Mouse (Mus musculus) ovary, adult 18-20 months (tissue): ENCODE results near the gene Zscan25.
"Not testable (repeated sequence)": the region's sequence is repeated elsewhere in the genome, so short reads cannot be mapped to it uniquely, and the experiment has no call there.

Experiments used
- DNase-seq: peaks from one replicate; pipeline ENCODE4 v3.0.0; 2022; ENCODE audit warnings: low spot score, mixed read lengths

Gene Zscan25

DNA sequence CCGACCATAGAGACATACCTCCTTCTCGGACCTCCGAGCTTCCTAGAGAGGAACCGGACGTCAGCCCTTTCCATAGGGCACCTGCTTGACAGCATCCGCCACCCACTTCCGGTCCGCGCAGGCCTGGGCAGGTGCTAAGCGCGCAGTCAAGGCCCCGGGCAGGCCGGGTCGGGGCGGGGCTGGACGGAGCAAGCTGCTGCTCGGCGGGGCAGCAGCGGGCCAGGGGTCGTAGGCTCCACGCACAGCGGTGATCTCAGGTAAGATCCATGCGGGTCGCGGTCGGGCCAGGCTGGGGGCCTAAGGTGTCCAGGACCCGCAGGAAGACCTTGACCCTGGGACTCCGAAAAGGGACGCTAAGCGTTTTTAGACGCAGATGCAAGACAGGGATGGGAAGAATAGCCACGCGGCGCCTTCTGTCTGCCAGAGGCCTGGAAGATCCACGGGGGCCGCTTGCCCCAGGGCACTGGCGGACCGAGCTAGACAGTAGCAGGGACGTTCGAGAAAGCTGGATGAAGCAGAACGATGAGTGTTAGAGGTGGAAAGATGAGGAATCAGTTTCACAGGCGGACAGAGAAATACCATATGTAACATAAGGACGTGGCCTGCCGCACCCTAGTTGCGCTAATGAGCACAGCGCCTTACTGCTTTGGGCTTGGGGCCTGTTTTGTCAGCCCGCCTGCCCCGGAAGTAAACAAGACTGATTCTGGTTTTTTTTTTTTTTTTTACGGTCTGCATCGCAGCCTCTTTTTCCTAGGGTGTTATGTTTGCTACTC lies at the start of gene Zscan25:
Zscan25 (plus strand) TSS at position 130 of the 773 bp plus-strand sequence.
- peak; percentile 87 for DNase-seq

DNA sequence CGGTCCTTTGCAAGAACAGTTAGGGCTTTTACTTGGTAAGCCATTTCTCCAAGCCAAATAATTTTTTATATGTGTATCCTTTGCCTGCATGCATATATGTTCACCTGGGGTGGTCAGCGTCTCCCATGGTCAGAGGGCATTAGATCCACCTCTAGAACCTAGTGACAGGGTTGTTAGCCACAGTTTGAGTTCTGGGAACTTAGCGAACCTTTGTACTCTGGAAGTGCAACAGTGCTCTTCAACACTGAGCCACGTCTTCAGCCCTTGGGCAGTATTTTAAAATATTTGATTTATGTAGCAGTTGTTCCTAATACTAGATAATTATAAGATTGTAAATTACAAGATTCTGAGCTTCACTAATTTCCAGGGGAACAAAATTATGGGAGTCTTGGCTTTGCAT lies 49.7 kb upstream of the Zscan25 start:
- no peak for DNase-seq

DNA sequence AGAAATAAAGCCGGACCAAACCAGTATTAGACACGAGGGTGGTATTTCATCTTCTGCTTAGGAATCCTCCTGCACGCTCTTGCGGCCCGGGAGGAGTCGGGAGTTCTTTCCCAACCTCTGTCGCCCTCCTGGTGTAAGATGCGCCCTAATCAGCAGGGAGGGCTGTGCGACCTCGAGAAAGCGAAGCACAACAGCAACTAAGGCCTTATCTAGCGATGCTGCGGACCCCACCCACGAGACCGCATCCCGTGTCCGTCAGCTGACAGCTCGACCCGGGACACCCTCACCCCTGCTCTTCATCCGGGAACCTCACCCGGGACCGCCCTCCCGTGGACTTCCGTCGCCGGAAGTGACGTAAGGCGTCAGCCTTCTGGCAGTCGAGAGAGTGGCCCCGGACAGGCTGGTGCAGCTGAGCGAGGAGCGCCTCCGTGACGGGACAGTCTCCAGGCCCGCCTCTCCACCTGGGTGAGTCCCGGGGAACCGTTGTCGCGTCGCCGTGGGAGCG lies 48.9 kb upstream of the Zscan25 start, which contains the start of gene Zfp655:
Zfp655 (plus strand) TSS at position 349 of the 505 bp plus-strand sequence.
- DNase-seq: peak; percentile 96

DNA sequence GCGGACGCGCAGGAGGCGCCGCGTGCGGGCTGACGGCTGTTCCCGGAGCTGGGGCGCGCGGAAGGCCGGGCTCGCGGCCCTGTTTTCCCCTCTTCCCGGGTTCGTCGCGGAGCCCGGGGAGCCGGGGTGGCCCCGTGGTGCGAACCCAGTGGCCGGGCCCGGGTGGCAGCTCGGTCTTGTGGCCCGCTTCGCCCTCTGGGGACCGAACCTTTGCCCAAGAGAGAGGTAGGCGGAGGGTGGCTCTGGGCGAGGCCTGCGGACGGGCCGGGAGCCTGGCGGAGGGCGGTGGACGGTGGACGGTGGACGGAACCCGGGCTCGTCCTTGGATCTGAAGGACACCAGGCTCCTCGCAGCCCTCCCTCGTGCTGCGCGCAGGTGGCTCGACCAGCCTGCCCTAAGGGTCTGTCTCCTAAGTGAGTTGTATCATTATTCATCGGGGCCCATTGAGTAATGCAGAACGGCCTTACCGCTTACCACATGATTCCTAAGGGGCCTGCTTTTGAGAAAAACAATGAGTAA lies 48.3 kb upstream of the Zscan25 start:
- no peak for DNase-seq

DNA sequence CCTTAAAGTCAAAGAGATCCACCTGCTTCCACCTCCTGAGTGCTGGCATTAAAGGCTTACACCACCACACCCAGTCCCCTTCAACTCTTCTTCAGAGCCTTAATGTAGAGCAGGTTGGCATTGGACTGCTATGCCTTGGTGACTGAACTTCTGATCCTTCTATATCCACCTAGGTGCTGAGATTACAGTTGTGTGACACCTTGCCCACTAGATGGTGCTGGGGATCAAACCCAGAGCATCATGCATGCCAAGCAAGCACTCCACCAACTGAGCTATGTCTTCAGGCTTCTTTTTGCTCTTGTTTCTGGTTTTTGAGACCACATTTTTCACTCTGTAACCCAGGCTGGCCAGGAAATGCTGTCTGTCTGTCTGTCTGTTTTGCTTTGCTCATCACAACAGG lies 45.7 kb upstream of the Zscan25 start:
- DNase-seq: no peak

DNA sequence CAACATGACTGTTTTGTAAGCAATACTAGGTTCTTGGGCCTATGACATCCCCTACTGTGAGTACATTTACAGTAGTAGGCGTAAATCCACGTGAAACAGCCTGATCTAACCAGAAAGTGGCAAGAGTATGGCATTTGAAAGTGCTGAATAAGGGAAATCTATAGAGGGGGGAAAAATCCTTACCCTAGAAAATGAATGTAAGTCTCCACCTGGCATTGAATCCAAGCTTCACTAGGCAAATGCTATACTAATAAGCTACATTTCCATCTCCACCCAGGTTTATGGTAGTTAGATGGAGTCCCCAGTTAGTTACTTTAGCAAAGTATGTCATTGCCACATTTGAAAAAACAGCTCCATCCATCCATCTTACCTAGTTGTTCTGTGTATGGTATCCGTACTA lies 30.8 kb upstream of the Zscan25 start:
- DNase-seq: no peak

DNA sequence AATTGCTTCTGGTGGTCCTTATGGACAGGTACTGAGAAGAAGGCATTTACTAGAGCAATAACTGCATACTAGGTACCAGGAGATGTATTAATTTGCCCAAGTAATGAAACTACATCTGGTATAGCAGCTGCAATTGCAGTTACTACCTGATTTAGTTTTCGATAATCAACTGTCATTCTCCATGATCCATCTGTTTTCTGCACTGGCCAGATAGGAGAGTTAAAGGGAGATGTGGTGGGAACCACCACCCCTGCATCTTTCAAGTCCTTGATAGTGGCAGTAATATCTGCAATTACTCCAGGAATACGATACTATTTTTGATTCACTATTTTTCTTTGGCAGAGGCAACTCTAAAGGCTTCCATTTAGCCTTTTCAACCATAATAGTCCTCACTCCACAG lies 6.7 kb upstream of the Zscan25 start:
- DNase-seq: not testable (repeated sequence)

DNA sequence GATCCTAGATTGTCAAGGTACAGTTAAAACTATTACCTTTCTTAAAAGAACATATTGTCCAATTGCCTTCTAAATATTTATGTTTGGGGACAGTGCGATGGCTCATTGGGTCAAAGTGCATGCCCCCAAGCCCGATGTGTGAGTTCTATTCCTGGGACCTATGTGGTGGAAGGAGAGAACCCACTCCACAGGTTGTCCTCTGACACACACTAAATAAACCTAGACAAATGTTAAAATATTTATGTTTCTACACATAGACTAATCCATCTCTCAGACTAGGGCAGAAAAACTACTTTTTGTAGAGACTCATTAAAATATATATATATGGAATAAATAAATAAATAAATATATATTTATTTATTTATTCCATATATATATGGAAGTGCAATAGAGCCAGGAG lies 352 bp upstream of the Zscan25 start:
- no peak for DNase-seq

DNA sequence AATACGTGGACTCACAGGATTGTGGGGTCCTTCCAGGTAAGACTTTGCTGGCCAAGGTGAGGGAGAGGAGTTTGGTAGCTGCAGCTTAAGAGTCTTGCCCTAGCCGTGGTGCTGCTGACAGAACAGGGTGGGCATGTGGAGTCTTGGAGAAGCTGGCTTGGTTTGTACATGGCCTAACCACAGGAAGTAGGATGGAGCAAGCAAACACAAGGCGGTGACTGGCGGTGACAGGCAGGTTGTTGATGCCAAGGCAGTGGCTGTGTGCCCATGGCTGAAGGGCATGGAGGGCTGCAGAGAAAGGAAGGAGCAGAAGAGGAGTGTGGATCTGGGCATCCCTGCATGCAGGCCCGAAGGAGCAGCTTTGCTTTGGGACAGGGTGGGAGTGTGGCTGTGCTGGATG lies 8.1 kb downstream of the Zscan25 start:
- no peak for DNase-seq

DNA sequence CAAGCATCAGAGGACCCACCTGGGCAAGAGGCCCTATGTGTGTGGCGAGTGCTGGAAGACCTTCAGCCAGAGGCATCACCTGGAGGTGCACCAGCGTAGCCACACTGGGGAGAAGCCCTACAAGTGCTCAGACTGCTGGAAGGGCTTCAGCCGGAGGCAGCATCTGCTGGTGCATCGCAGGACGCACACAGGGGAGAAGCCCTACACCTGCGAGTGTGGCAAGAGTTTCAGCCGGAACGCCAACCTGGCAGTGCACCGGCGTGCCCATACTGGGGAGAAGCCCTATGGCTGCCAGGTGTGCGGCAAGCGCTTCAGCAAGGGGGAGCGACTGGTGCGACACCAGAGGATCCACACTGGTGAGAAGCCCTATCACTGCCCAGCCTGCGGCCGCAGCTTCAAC lies 10.4 kb downstream of the Zscan25 start:
- no peak for DNase-seq

DNA sequence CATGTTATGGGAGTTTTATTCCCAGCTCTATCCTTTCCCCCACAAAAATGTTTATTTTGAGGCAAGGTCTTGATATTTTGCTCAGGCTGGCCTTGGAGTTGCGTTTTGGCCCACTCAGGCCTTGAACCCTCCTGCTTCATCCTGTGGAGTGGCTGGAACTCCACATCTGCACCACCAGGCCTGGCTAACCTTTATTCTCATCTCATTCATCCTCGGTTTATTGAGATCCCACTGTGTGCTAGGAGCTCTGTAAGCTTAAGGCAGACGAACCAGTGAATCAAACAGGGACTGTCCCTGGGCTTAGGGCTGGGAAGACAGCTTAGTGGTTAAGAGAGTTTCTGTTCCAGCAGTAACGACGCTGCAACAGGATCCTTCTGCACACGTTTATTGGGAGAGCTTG lies 12.1 kb downstream of the Zscan25 start:
- DNase-seq: no peak

DNA sequence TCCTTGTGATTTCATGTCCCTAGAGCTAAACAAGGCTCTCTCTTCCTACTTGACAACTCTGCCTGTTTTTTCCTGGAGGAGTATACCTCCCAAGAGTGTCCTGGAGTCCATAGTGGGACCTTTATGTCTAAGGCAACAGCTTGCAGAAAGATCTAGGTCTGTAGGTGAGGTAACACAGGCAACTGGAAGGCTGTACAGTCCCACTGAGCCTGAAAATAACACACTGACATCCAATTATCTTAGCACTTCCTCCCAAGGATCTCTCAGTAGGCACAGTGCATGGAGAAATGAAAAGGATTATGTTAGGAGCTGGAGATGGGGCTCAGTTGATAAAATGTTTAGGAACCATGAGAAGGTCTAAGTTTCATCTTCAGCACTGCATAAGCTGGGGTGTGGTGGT lies 20.2 kb downstream of the Zscan25 start:
- no peak for DNase-seq

DNA sequence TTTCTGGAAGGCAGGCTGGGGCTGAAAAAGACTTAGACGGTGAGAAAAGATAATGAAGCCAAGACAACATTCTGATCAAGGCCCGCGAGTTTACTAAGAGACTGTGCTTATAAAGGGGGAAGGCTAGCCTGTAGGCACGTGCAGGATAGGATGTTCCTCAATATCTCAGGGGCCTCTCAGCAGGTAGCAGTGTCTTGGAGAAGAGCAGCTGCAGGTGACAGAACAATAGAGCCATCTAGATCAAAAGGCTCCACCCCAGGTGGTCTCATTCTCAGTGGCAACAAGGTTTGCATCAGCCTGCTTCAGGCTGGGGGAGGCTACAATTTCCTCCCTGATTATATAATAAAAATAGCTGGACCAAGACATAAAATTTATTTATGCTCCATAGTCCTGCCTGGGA lies 21.5 kb downstream of the Zscan25 start:
- DNase-seq: not testable (repeated sequence)

DNA sequence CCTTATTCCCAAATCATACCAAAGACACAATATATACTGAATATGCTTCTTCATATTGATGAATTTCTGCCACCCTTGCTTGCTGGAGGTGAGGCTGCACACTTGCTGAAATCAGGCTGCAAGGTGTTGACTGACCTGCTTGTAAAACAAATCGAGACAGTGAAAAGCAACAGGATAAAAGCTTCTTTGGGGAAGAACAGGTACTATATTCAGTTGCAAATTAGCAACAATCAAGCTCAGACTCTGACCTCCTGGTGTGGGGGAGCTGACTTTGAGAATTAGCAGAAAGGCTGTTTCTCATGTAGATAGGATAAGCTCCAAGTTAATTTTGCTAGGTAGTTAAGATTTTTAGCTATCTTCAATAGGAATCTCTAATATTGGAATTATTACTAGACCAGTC lies 22.1 kb downstream of the Zscan25 start:
- DNase-seq: no peak

DNA sequence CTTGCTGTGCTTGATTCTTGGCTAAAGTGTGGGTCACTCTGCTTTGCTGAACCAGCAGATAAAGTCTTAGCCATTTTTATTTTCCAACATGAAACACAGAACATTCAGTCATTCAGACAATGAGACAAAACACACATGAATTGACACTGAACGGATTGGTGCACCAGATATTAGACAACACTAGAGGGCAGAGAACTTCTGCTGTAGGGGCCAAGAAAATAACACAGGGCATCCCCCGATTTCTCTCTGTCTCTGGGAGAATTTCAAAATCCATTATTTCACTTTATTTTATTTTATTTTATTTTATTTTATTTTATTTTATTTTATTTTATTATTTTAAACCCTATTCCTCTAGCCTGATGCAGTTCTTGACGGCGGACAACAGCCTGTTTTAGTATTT lies 26.7 kb downstream of the Zscan25 start:
- not testable (repeated sequence) for DNase-seq

DNA sequence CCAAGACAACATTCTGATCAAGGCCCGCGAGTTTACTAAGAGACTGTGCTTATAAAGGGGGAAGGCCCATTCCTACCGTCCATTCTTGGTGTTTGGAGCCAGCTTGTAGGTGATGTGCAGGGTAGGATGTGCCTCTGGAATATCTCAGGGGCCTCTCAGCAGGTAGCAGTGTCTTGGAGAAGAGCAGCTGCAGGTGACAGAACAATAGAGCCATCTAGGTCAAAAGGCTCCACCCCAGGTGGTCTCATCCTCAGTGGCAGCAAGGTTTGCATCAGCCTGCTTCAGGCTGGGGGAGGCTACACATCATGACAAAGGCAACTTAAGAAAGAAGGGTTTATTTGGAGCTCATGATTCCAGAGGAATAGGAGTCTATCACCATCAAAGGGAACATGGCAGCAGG lies 27.5 kb downstream of the Zscan25 start:
- DNase-seq: not testable (repeated sequence)

DNA sequence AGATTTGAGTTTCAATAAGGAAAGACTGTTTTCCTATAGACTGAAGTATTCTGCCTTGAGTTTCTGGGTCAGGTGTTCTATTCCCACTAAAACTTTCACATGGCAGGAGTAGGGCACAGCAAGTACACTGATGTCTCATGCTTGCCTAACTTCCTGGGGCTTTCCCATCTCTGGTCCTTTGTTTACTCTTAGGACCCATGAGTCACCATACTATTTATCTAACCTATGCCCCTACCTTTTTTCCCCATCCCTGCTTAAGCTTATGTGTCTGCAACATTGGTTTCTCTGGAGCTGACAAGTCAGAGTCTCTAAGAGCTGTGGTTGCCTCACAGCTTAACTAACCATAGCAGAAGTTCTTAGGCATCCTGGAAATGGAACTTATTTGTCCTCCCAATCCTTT lies 33.5 kb downstream of the Zscan25 start:
- no peak for DNase-seq

DNA sequence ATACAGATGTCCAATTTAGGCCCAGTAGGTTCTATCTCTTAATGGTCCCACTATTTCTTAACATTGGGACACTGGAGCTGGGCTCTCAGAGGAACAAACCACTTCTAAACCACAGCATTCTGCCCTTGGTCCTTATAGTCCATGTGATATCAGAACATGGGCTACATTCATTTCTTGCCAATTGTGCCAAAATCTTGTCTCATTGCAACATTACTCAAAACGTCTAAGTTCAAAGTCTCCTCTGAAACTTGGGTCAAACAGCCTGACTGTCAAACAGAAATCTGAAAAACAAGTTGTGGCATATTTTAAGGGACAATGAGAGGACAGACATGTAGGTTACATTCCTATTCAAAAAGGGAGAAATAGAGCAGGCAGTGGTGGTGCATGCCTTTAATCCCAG lies 36.8 kb downstream of the Zscan25 start:
- no peak for DNase-seq

DNA sequence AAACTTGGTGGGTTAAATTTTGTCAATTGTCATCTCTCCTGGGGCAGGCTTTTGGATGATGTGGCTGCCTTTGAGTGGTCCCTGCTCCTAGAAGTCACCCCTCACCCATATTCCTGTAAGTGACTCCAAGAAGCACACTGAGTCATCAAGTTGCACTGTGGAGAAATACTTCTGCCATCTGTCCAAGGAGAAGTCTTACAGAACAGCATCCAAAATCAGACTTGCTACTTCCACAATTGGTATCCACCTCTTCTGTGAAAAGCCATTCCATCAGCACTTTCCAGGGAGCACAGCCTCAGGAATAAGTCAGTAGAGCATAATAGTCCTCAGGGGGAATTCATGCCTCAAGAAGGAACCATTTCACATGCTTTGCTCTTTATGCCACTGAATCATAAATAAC lies 58.5 kb downstream of the Zscan25 start:
- DNase-seq: not testable (repeated sequence)
